Mouse (Mus musculus): ENCODE measurements around the gene Yy1.
"Not testable (repeated sequence)": the region's sequence is repeated elsewhere in the genome, so short reads cannot be mapped to it uniquely, and the experiment has no call there.

Gene Yy1

GRCm38 (mm10) chr12:108841181-108841580 lies 48.4 kb downstream of the Yy1 start:
- peaks cover 10% of the 10 kb centered on the region for H3K27me3 ChIP-seq (ENCODE audit: insufficient read depth, low read length)
- H3K4me3 ChIP-seq (replicated peaks; ENCODE audit: low read length) = no peak overlapping the region
- H3K9me3 ChIP-seq (ENCODE audit: low read length) = no peaks in the 10 kb centered on the region
- H3K4me1 ChIP-seq (replicated peaks; ENCODE audit: low read depth, low read length) = peaks cover 30% of the 10 kb centered on the region
- TF ChIP-seq POU5F1 (IDR thresholded peaks at IDR 0.05; ENCODE audit: borderline replicate concordance, low read length) (no peak), NANOG (IDR thresholded peaks at IDR 0.05; ENCODE audit: borderline replicate concordance, low read length) (no peak), CTCF (conservative IDR thresholded peaks at IDR 0.05; ENCODE audit: low read length) (no peak)
- H3K36me3 ChIP-seq (ENCODE audit: insufficient read depth, low read length) = peaks cover 19% of the 10 kb centered on the region

- H3K4me1 ChIP-seq (replicated peaks; ENCODE audit: low read depth, low read length) = peaks cover 15% of the 10 kb centered on the region
- H3K27me3 ChIP-seq (ENCODE audit: insufficient read depth, low read length) = peaks cover under 1% of the 10 kb centered on the region; the same call in 1 of the 2 replicates
- peaks cover 19% of the 10 kb centered on the region for H3K36me3 ChIP-seq (ENCODE audit: insufficient read depth, low read length)
- TF ChIP-seq POU5F1 (IDR thresholded peaks at IDR 0.05; ENCODE audit: borderline replicate concordance, low read length) (no peak), NANOG (IDR thresholded peaks at IDR 0.05; ENCODE audit: borderline replicate concordance, low read length) (no peak), CTCF (conservative IDR thresholded peaks at IDR 0.05; ENCODE audit: low read length) (no peak)
- no peaks in the 10 kb centered on the region for H3K9me3 ChIP-seq (ENCODE audit: low read length)
- H3K4me3 ChIP-seq (replicated peaks; ENCODE audit: low read length) = no peak overlapping the region
Observed at GRCm38 (mm10) chr12:108842663-108843062, 49.9 kb downstream of the Yy1 start.

GRCm38 (mm10) chr12:108848033-108848432 lies 55.3 kb downstream of the Yy1 start:
- not testable (repeated sequence) for H3K4me1 ChIP-seq (replicated peaks; ENCODE audit: low read depth, low read length); H3K27me3 ChIP-seq (ENCODE audit: insufficient read depth, low read length); H3K36me3 ChIP-seq (ENCODE audit: insufficient read depth, low read length); H3K9me3 ChIP-seq (ENCODE audit: low read length); H3K4me3 ChIP-seq (replicated peaks; ENCODE audit: low read length)

GRCm38 (mm10) chr12:108849488-108850022 lies 56.8 kb downstream of the Yy1 start:
- TF ChIP-seq NANOG (IDR thresholded peaks at IDR 0.05; ENCODE audit: borderline replicate concordance, low read length) = no peak
- TF ChIP-seq POU5F1 (IDR thresholded peaks at IDR 0.05; ENCODE audit: borderline replicate concordance, low read length) = no peak
- no peak for TF ChIP-seq CTCF (conservative IDR thresholded peaks at IDR 0.05; ENCODE audit: low read length)
- H3K36me3 ChIP-seq (ENCODE audit: insufficient read depth, low read length) = peaks cover 6% of the 10 kb centered on the region; the same call in 1 of the 2 replicates

GRCm38 (mm10) chr12:108850129-108850528 lies 57.4 kb downstream of the Yy1 start:
- no peaks in the 10 kb centered on the region; the same call in 1 of the 2 replicates for H3K4me1 ChIP-seq (replicated peaks; ENCODE audit: low read depth, low read length)
- 0 out of 2 replicates have a peak, but pooled peaks cover 1% of the 10 kb centered on the region for H3K36me3 ChIP-seq (ENCODE audit: insufficient read depth, low read length)
- no peaks in the 10 kb centered on the region for H3K9me3 ChIP-seq (ENCODE audit: low read length)
- H3K4me3 ChIP-seq (replicated peaks; ENCODE audit: low read length) = no peak overlapping the region
- H3K27me3 ChIP-seq (ENCODE audit: insufficient read depth, low read length) = no peaks in the 10 kb centered on the region
- TF ChIP-seq CTCF (conservative IDR thresholded peaks at IDR 0.05; ENCODE audit: low read length) = no peak

More at GRCm38 (mm10) chr12:108849488-108850022, 56.8 kb downstream of the Yy1 start:
- no peak overlapping the region for H3K4me3 ChIP-seq (replicated peaks; ENCODE audit: low read length)
- H3K9me3 ChIP-seq (ENCODE audit: low read length) = no peaks in the 10 kb centered on the region
- H3K4me1 ChIP-seq (replicated peaks; ENCODE audit: low read depth, low read length) = no peaks in the 10 kb centered on the region; the same call in 1 of the 2 replicates
- H3K27me3 ChIP-seq (ENCODE audit: insufficient read depth, low read length) = no peaks in the 10 kb centered on the region

- no peak for TF ChIP-seq CTCF (conservative IDR thresholded peaks at IDR 0.05; ENCODE audit: low read length)
- TF ChIP-seq NANOG (IDR thresholded peaks at IDR 0.05; ENCODE audit: borderline replicate concordance, low read length) = no peak
- TF ChIP-seq POU5F1 (IDR thresholded peaks at IDR 0.05; ENCODE audit: borderline replicate concordance, low read length) = no peak
- no peak overlapping the region for H3K4me3 ChIP-seq (replicated peaks; ENCODE audit: low read length)
- H3K27me3 ChIP-seq (ENCODE audit: insufficient read depth, low read length) = no peaks in the 10 kb centered on the region
- no peaks in the 10 kb centered on the region; the same call in 1 of the 2 replicates for H3K4me1 ChIP-seq (replicated peaks; ENCODE audit: low read depth, low read length)
- H3K9me3 ChIP-seq (ENCODE audit: low read length) = no peaks in the 10 kb centered on the region
- no peaks in the 10 kb centered on the region for H3K36me3 ChIP-seq (ENCODE audit: insufficient read depth, low read length)
Observed at GRCm38 (mm10) chr12:108850886-108851285, 58.1 kb downstream of the Yy1 start.

GRCm38 (mm10) chr12:108852822-108853221 lies 60.0 kb downstream of the Yy1 start:
- TF ChIP-seq POU5F1 (IDR thresholded peaks at IDR 0.05; ENCODE audit: borderline replicate concordance, low read length) (no peak), NANOG (IDR thresholded peaks at IDR 0.05; ENCODE audit: borderline replicate concordance, low read length) (no peak), CTCF (conservative IDR thresholded peaks at IDR 0.05; ENCODE audit: low read length) (no peak)
- Histone ChIP-seq H3K4me1 (replicated peaks; ENCODE audit: low read depth, low read length) (no peaks in the 10 kb centered on the region; the same call in 1 of the 2 replicates), H3K36me3 (ENCODE audit: insufficient read depth, low read length) (no peaks in the 10 kb centered on the region), H3K4me3 (replicated peaks; ENCODE audit: low read length) (no peak overlapping the region), H3K27me3 (ENCODE audit: insufficient read depth, low read length) (no peaks in the 10 kb centered on the region), H3K9me3 (ENCODE audit: low read length) (no peaks in the 10 kb centered on the region)

GRCm38 (mm10) chr12:108855081-108855480 lies 62.3 kb downstream of the Yy1 start:
- no peak for TF ChIP-seq CTCF (conservative IDR thresholded peaks at IDR 0.05; ENCODE audit: low read length)
- no peak for TF ChIP-seq NANOG (IDR thresholded peaks at IDR 0.05; ENCODE audit: borderline replicate concordance, low read length)
- no peak for TF ChIP-seq POU5F1 (IDR thresholded peaks at IDR 0.05; ENCODE audit: borderline replicate concordance, low read length)
- Histone ChIP-seq H3K4me3 (replicated peaks; ENCODE audit: low read length) (no peak overlapping the region), H3K9me3 (ENCODE audit: low read length) (no peaks in the 10 kb centered on the region), H3K27me3 (ENCODE audit: insufficient read depth, low read length) (no peaks in the 10 kb centered on the region), H3K4me1 (replicated peaks; ENCODE audit: low read depth, low read length) (peaks cover 7% of the 10 kb centered on the region), H3K36me3 (ENCODE audit: insufficient read depth, low read length) (peaks cover 14% of the 10 kb centered on the region)

- no peak for TF ChIP-seq NANOG (IDR thresholded peaks at IDR 0.05; ENCODE audit: borderline replicate concordance, low read length)
- TF ChIP-seq POU5F1 (IDR thresholded peaks at IDR 0.05; ENCODE audit: borderline replicate concordance, low read length) = no peak
- TF ChIP-seq CTCF (conservative IDR thresholded peaks at IDR 0.05; ENCODE audit: low read length) = no peak
- Histone ChIP-seq H3K27me3 (ENCODE audit: insufficient read depth, low read length) (no peaks in the 10 kb centered on the region), H3K36me3 (ENCODE audit: insufficient read depth, low read length) (peaks cover 25% of the 10 kb centered on the region), H3K4me1 (replicated peaks; ENCODE audit: low read depth, low read length) (peaks cover 9% of the 10 kb centered on the region), H3K9me3 (ENCODE audit: low read length) (no peaks in the 10 kb centered on the region), H3K4me3 (replicated peaks; ENCODE audit: low read length) (no peak overlapping the region)
Observed at GRCm38 (mm10) chr12:108856186-108856585, 63.4 kb downstream of the Yy1 start.
